Mouse (Mus musculus) stomach, embryonic 14.5 days (tissue): Measurements from ENCODE around the gene Efna4. TPM values are rescaled to one million over a fixed set of nuclear protein-coding genes. Genes with fewer than 3 reads are reported as not detected.
A peak's percentile ranks its signal among the peaks of the same experiment; 100 is the strongest.

ENCODE experiments used
- ATAC-seq: fragments of 200-750 bp; cut with Nextera tagmentation; 2 replicates; pipeline ENCODE4 v1.8.0; 2017; ENCODE audit warnings: low read depth, moderate TSS enrichment; ENCODE audit not compliant: insufficient number of reproducible peaks, insufficient read depth, low FRiP score
- H3K27ac ChIP-seq: fragments of 300-500 bp; sonication (generic); 2 replicates; pipeline ENCODE4 v1.5.1; 2014; ENCODE audit warnings: mild to moderate bottlenecking, low read length, moderate library complexity, mixed read lengths
- H3K27me3 ChIP-seq: fragments of 300-500 bp; sonication (generic); 2 replicates; pipeline ENCODE4 v1.6.1; 2014; ENCODE audit warnings: low read length, control low read depth, mixed read lengths; ENCODE audit not compliant: control insufficient read depth, insufficient read depth
- H3K36me3 ChIP-seq: fragments of 300-500 bp; sonication (generic); 2 replicates; pipeline ENCODE4 v1.6.1; 2014; ENCODE audit warnings: mild to moderate bottlenecking, control low read depth, low read length, moderate library complexity, mixed read lengths; ENCODE audit not compliant: control insufficient read depth, insufficient read depth
- H3K4me1 ChIP-seq: fragments of 300-500 bp; sonication (generic); 2 replicates; pipeline ENCODE4 v1.6.1; 2014; ENCODE audit warnings: low read length, control low read depth, mixed read lengths; ENCODE audit not compliant: control insufficient read depth, insufficient read depth
- H3K4me2 ChIP-seq: fragments of 300-500 bp; sonication (generic); replicated peaks from 2 replicates; pipeline ENCODE4 v1.6.1; 2014; ENCODE audit warnings: low read depth, low read length, control low read depth
- H3K4me3 ChIP-seq: fragments of 300-500 bp; sonication (generic); 2 replicates; pipeline ENCODE4 v1.5.1; 2014; ENCODE audit warnings: low read depth, low read length, control low read depth
- H3K9ac ChIP-seq: fragments of 300-500 bp; sonication (generic); replicated peaks from 2 replicates; pipeline ENCODE4 v1.6.1; 2014; ENCODE audit warnings: low read depth, mild to moderate bottlenecking, control low read depth, low read length, moderate library complexity, mixed read lengths
- H3K9me3 ChIP-seq: fragments of 300-500 bp; sonication (generic); 2 replicates; pipeline ENCODE4 v1.6.1; 2016; ENCODE audit warnings: low read depth, low read length, control low read depth; ENCODE audit not compliant: control insufficient read depth
- WGBS: fragments of 180-500 bp; shearing (Covaris S2); extraction: QIAGEN DNeasy Blood & Tissue Kit; methylation state at CpG from one replicate; pipeline ENCODE4 v1.1.7; 2014; 5-methylcytosine and 5-hydroxymethylcytosine counted together
- polyA plus RNA-seq: library from polyadenylated mRNA; unstranded; fragments of >200 nt; fragmentation: Nextera tagmentation; extraction: Ambion mirVana; gene quantifications from 2 replicates; pipeline ENCODE4 v1.2.1, GENCODE M21; 2014

Gene Efna4
- polyA plus RNA-seq, 1 experiment from 2014 or later: 25.3 TPM

DNA sequence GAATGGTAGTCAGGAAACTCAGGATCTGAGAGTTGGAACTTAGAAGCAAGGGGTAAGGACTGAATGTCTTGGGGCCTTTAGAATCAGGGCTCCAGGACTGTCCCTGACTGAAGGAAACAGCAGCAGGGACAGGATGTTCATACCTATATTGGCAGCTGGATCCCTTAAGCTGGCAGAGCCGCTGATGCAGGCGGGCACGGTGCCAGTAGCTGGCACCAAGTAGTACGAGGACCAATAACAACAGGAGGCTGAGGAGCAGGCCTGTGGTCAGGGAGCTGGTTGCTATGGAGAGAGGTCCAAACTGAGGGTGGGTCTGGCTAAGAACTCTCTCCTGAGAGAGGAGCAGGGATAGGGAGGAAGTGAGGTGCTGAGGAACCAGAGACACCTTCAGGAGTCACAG, 4.0 kb upstream of the Efna4 start:
- no peak for ATAC-seq
- H3K9me3 ChIP-seq: no peaks in the 10 kb centered on the region
- H3K36me3 ChIP-seq: no peaks in the 10 kb centered on the region; the same call in 1 of the 2 replicates
- H3K9ac ChIP-seq: no peak overlapping the region
- H3K4me3 ChIP-seq: no peak overlapping the region
- H3K27ac ChIP-seq: no peak overlapping the region
- 86% methylated on average over 4 of the region's 4 CpGs for WGBS
- peaks cover 20% of the 10 kb centered on the region for H3K4me1 ChIP-seq
- H3K4me2 ChIP-seq: no peak overlapping the region
- no peaks in the 10 kb centered on the region for H3K27me3 ChIP-seq

DNA sequence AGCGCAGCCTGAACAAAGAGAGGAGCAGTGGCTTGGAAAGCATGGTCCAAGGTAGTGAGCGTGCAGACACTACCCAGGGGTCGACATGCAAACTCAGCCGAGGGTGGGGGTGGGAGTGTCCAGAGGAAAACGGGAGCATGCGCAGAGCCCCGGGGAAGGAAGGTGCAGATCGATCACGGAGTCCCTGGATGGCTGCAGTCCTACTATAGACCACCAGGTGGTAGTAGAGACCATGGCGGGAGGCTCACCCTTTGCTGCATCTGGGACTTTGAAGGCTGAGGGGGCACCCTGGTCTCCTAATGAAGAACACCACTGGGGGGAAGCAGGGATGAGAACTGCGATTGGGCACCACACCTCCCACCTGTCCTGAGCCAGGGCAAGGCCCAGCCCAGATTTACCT, 2.6 kb upstream of the Efna4 start:
- WGBS: 4% methylated on average over 11 of the region's 11 CpGs
- Histone ChIP-seq H3K9me3 (no peaks in the 10 kb centered on the region), H3K36me3 (no peaks in the 10 kb centered on the region; the same call in 1 of the 2 replicates), H3K27me3 (no peaks in the 10 kb centered on the region), H3K27ac (no peak overlapping the region), H3K4me2 (peak overlapping the region; percentile 45), H3K9ac (no peak overlapping the region), H3K4me3 (peak overlapping the region; percentile 21; the same call in 1 of the 2 replicates), H3K4me1 (peaks cover 32% of the 10 kb centered on the region)
- no peak for ATAC-seq

DNA sequence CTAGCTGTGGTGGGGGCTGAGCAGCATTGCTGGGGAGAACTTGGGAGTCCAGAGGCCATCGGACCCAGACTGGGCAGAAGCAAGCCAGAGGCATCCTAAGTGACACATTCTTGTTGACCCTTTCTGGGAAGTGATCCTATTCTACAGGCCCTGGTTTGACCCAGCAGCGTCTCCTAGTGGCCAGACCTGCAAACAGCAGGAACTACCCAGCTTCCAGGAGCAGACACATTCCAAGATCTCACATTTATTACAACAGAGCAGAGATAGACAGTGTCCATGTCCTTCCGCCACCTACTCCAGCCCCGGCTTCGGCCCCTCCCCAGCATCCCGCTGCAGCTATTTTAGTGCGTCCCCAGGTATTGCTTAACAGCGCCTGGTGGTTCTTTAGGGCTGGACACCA, 1.6 kb upstream of the Efna4 start:
- Histone ChIP-seq H3K36me3 (peaks cover 3% of the 10 kb centered on the region; the same call in 1 of the 2 replicates), H3K27ac (0 out of 2 replicates have a peak overlapping the region, but pooled peaks have one; percentile 92), H3K4me3 (no peak overlapping the region), H3K9ac (no peak overlapping the region), H3K4me2 (no peak overlapping the region; the same call in 1 of the 2 replicates), H3K9me3 (no peaks in the 10 kb centered on the region), H3K27me3 (no peaks in the 10 kb centered on the region), H3K4me1 (peaks cover 32% of the 10 kb centered on the region)
- no peak for ATAC-seq
- 26% methylated on average over 8 of the region's 8 CpGs for WGBS

DNA sequence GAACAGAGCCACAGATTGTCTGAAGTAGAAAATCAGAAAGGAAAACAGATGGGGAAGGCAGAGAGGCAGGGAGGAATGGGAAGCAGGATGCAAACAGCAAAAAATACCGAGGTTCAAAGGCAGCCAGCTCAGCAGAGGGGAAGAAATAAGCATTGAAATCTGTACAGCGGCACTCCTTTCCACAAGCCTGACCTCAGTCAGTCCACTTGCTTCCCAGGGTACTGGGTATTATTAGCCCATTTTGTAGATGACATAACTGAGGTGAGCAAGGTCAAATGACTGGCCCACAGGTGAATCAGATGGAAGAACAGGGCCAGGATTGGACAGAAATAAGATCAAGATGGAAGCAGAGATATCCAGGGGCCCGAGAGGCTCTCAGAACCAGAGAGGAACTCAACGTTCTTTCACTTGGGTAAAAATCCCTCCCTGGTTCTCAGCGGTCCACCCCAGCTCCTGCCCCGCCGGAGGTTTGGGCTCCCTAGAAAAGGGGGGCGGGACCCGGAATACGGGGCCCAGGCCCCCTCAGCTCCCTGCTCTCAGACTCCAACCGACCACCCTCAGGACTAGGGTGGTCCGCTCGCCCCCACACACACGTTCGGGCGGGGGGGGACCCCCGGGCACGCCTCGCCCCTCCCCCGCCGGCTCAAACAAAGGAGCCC, 637 bp downstream of the Efna4 start:
- Histone ChIP-seq H3K4me1 (peaks cover 39% of the 10 kb centered on the region), H3K27ac (peak overlapping the region; percentile 92), H3K4me3 (peak overlapping the region; percentile 89), H3K9ac (peak overlapping the region; percentile 82), H3K36me3 (peaks cover 19% of the 10 kb centered on the region; the same call in 1 of the 2 replicates), H3K27me3 (no peaks in the 10 kb centered on the region), H3K9me3 (no peaks in the 10 kb centered on the region), H3K4me2 (peak overlapping the region; percentile 73)
- ATAC-seq: peak; percentile 5; the same call in 1 of the 2 replicates
- WGBS: under 1% methylated on average over 21 of the region's 21 CpGs

DNA sequence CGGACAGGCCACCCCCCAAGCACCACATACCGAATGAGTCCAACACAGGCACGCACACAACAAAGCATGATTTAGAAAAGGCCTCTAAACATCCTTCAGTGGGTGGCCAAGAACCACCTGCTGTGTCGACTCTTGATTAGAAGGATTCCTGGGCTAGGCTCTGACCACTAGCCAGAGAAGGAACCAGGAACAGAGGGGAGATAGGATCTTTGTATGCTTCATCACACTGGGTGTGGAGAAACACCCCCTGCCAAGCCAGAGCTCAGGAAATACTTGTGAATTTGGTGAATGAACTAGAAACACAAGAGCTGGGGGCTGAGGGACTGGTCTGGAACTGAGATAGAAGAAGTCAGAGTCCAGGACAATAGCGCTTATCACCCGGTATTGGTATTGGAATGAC, 1.3 kb downstream of the Efna4 start:
- Histone ChIP-seq H3K36me3 (peaks cover 19% of the 10 kb centered on the region; the same call in 1 of the 2 replicates), H3K4me3 (peak overlapping the region; percentile 89), H3K4me2 (peak overlapping the region; percentile 73), H3K27ac (peak overlapping the region; percentile 92; the same call in 1 of the 2 replicates), H3K9ac (peak overlapping the region; percentile 82), H3K4me1 (peaks cover 39% of the 10 kb centered on the region), H3K27me3 (no peaks in the 10 kb centered on the region), H3K9me3 (no peaks in the 10 kb centered on the region)
- WGBS: 7% methylated on average over 6 of the region's 6 CpGs
- no peak for ATAC-seq

DNA sequence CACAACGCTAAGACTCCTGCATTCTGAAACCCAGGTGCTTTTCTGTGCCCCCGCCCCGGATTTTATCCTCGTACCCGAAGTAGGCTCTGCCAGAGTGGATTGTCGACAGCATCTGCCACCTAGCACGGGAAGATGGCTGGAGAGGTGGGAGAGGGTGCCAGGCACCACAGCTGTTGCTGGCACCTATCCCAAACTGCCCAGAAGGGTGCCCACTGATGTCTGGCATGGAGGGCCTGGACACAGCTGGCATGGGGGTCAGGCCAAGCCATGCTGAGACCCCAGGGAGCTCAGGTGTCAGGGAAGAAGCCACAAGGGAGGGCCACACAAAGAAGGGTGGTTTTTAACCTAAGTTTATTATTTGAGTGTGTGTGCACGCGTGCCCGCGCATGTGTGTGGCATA, 4.8 kb downstream of the Efna4 start:
- Histone ChIP-seq H3K4me1 (peaks cover 21% of the 10 kb centered on the region), H3K9ac (no peak overlapping the region), H3K27me3 (no peaks in the 10 kb centered on the region), H3K27ac (no peak overlapping the region), H3K36me3 (peaks cover 19% of the 10 kb centered on the region; the same call in 1 of the 2 replicates), H3K4me2 (no peak overlapping the region), H3K4me3 (no peak overlapping the region), H3K9me3 (no peaks in the 10 kb centered on the region)
- no peak for ATAC-seq
- WGBS: 68% methylated on average over 11 of the region's 11 CpGs

DNA sequence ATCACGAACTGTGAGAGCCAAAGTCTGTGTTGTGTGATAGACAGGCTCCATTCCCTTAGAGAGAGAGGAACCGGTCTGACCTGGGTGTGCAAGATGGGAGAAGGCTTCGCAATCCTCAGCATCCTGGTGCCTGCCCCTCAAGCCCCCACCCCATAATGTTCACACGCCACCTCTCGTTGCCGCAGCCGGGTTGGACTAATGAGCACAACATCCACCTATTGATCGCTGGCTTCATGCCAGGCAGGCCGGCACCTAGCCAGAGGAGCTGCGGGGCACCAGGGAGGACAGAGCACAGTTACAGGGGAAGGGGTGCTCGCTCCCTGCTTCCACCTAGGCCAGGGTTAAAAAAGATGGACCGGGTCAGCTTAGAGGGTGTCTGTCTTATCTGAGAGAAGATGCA, 5.4 kb downstream of the Efna4 start:
- no peak for ATAC-seq
- Histone ChIP-seq H3K4me3 (no peak overlapping the region), H3K9me3 (no peaks in the 10 kb centered on the region), H3K4me2 (no peak overlapping the region), H3K27me3 (no peaks in the 10 kb centered on the region), H3K9ac (no peak overlapping the region), H3K4me1 (peaks cover 24% of the 10 kb centered on the region), H3K36me3 (peaks cover 19% of the 10 kb centered on the region; the same call in 1 of the 2 replicates), H3K27ac (0 out of 2 replicates have a peak overlapping the region, but pooled peaks have one; percentile 7)
- WGBS: 46% methylated on average over 12 of the region's 12 CpGs

DNA sequence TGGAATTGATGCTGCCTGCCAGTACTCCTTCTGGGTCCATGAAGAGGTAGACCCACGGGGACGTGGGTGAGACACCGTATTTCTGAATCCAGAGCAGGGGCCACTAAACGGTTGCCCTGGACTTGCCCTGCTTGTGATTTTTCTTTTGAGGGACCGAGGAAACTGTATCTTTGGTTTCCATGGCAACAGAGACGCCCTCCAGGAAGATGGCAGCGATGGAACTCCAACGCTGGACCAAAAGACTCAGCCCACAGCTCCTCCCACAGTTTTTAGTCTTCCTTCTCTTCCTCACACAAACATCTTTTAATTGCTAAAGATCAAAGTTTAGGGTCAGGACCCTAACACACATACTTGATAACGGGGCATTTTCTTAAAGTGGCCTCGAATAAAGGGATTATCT, 5.8 kb downstream of the Efna4 start:
- no peak overlapping the region for H3K27ac ChIP-seq
- peaks cover 28% of the 10 kb centered on the region for H3K4me1 ChIP-seq
- H3K4me3 ChIP-seq: no peak overlapping the region
- 38% methylated on average over 10 of the region's 10 CpGs for WGBS
- H3K4me2 ChIP-seq: no peak overlapping the region
- no peak for ATAC-seq
- peaks cover 19% of the 10 kb centered on the region; the same call in 1 of the 2 replicates for H3K36me3 ChIP-seq
- no peaks in the 10 kb centered on the region for H3K9me3 ChIP-seq
- no peaks in the 10 kb centered on the region for H3K27me3 ChIP-seq
- H3K9ac ChIP-seq: no peak overlapping the region
